Mouse (Mus musculus) C2C12 (cell line): ENCODE data around the gene Cops2.

Experiments
- CTCF ChIP-seq: IDR thresholded peaks from one replicate; pipeline ENCODE4 v1.5.1; 2011; ENCODE audit not compliant: control insufficient read depth, insufficient read depth, insufficient read length
- FOSL1 ChIP-seq: IDR thresholded peaks from one replicate; pipeline ENCODE4 v1.8.0; 2011; ENCODE audit warnings: mild to moderate bottlenecking, low read length; ENCODE audit not compliant: poor library complexity, insufficient read depth, severe bottlenecking
- MAX ChIP-seq: IDR thresholded peaks from one replicate; pipeline ENCODE4 v1.6.1; 2011; ENCODE audit warnings: mild to moderate bottlenecking, control low read depth
- MYOD1 ChIP-seq: IDR thresholded peaks from one replicate; pipeline ENCODE4 v1.6.1; 2011; ENCODE audit warnings: low read depth; ENCODE audit not compliant: control insufficient read depth, insufficient read length
- MYOG ChIP-seq: IDR thresholded peaks from one replicate; pipeline ENCODE4 v1.6.1; 2011; ENCODE audit not compliant: control insufficient read depth, insufficient read length; ENCODE audit errors: extremely low read depth
- USF1 ChIP-seq: IDR thresholded peaks from one replicate; pipeline ENCODE4 v1.6.1; 2011; ENCODE audit warnings: low read depth, mild to moderate bottlenecking, control low read depth, moderate library complexity

DNA sequence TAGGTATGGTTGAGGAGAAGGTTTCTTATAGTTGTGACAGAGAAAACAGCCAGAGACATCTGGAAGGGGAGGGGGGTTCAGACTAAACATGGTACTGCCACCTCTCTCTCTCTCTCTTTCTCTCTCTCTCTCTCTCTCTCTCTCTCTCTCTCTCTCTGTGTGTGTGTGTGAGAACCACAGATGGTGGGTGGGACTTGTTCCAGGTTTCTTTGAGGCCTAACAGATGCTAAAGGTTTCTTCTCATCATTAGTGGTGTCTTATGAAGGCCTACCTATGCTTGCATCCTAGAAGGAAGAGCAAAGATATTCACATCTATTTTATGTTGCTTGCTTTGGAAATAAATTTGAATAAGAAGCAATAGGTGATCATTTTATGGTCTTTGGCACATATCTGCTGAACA, 6.6 kb upstream of the Cops2 start:
- TF ChIP-seq CTCF, result no peak
- no peak for TF ChIP-seq USF1
- no peak for TF ChIP-seq MAX
- no peak for TF ChIP-seq MYOD1
- no peak for TF ChIP-seq MYOG
- no peak for TF ChIP-seq FOSL1
